Mouse (Mus musculus): ENCODE results near the gene Bglap3. TPM values are rescaled to one million over a fixed set of nuclear protein-coding genes. Genes with fewer than 3 reads are reported as not detected.
A peak's percentile ranks its signal among the peaks of the same experiment; 100 is the strongest.
"Not testable (repeated sequence)": the region's sequence is repeated elsewhere in the genome, so short reads cannot be mapped to it uniquely, and the experiment has no call there.

The Bglap3 gene
- total RNA-seq, 2 experiments from 2014 or later: 0.76 TPM; not detected in 1

- not testable (repeated sequence) for DNase-seq
These were observed 4.1 kb upstream of the Bglap3 start for GRCm38 (mm10) chr3:88376644-88377043.

- DNase-seq: not testable (repeated sequence)
These were observed 3.4 kb upstream of the Bglap3 start for GRCm38 (mm10) chr3:88375750-88376626.

DNA sequence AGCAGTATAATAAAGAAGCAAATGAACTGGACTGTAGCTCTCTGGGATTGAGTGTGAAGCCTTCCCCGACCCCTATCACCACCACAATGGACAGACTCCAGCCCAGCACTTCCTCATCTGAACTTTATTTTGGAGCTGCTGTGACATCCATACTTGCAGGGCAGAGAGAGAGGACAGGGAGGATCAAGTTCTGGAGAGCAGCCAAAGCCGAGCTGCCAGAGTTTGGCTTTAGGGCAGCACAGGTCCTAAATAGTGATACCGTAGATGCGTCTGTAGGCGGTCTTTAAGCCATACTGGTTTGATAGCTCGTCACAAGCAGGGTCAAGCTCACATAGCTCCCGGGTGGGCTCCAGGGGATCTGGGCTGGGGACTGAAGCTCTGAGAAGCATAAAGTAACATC lies 4.0 kb downstream of the Bglap3 start:
- DNase-seq: not testable (repeated sequence)

DNA sequence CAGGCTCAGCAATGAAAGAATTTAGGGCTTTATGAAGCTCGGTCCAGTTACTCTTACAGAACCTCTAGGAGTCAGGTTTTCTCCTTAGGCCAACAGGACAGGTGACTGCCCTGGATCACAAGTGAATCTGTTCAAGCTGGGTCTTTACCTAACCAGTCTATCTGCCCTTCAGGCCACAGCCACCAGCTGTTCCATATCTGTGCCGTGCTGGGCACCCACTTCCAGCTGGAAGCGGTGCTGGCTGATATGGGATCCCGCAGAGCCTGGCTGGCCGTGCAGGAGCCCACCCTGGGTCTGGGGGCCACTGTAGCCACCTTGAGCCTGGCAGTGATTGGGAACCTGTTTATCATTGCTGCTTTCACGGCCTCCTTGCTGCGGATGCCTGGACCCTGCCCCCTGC lies 5.0 kb downstream of the Bglap3 start:
- not testable (repeated sequence) for DNase-seq

DNA sequence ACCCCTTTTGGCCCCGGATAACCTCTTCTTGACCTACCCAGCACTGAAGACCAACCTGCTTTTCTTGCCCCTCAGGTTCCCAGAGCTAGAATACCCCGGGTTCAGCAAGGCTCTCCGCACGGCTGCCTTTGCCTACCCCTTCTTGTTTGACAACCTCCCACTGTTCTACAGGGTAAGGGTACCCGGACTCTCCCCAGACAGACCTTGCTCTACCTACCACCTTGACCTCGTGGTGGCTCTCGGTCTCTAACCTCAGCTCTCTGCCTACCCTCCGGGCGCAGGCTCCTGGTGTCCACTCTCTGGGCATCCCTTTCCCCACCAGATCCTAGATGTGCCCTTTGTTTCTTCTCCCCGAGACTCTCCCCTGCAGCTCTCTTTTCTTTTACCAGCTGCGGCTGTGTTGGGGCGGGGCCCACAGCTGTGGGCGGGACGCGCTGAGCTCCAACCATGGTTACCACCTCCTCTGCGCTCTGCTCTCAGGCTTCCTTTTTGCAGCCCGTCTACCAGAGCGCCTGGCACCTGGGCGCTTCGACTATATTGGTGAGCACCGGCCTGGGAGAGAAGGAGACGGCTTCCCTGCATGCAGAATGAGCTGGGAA lies 5.6 kb downstream of the Bglap3 start:
- peak; percentile 60 to 68 for DNase-seq

- DNase-seq: no peak
These were observed 6.7 kb downstream of the Bglap3 start for GRCm38 (mm10) chr3:88365705-88366361.

DNA sequence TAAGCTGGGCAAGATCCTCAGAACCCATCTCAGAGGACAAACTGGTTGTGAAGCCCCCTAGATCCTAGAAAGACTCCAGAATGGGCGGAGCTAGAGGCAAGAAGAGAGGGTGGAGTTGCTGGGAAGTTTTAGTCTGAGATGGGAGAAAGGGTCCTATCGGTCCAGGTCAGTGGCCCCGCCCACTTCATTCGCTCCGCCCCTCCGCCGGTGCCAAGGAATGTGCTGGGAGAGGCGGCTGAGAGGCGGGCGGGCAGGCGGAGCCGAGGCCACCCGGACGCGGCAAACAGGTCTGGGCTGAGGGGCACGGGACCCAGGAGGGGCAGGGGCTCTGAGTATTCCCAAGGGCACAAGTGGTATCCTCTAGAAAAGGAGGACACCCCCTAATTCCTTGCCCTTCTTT lies 8.2 kb downstream of the Bglap3 start, which contains the start of gene Paqr6:
Paqr6 (plus strand) TSS at position 248 of the 400 bp plus-strand sequence.
- DNase-seq: peak; percentile 53 to 69

- no peak for DNase-seq
These were observed 8.8 kb downstream of the Bglap3 start for GRCm38 (mm10) chr3:88363700-88364099.

DNA sequence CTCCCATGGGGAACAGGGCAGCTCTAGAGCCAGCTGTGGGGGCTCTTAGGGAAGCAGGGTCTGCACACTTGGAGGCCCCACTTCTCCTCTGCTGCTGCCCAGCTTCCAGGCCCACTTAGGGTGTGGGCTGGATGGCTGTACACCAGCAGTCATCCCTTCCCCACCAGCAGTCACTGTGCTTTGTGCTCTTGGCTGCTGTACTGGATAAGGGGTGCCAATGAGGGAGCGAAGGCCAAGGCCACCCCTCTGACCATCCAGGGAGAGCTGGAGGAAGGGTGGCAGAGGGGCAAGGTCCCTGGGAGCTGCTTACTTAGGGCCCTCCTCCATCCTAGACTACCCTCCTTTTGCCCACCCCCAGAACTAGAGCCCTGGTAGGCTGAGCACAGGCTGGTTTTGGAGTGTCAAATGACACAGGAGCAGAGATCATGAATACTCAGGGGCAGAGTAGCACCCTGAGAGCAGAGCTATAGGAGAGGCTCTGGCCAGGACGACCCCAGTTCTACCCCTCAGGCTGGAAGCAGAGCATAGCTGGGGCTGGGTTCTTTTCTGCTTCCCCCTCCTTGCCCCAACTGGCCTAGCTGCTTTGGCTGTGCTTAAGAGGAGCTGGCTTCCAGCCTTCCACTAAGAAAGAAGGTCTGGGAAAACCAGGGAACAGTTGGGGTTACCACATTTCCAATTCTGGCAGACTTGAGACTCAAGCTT lies 10.8 kb downstream of the Bglap3 start:
- DNase-seq: no peak

DNA sequence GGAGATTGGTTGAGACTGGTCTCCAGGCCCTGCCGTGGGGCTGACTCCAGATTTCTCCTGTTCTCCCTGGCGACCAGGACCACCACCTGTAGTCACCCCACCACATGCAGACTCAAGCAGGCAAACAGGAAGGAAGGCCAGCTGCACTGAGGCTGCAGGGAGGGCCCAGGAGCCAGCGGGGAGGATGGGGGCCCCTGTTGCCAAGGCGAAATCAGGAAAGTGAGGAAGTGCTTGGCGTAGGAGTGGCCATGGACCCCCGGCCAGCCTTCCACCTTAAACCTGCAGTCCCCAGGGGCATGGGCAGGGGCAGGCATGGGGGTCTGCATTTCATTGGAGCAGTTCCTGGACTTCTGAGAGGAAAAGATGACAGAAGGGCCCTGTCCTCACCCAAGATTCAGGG lies 11.4 kb downstream of the Bglap3 start:
- DNase-seq: no peak

GRCm38 (mm10) chr3:88359989-88360388 lies 12.6 kb downstream of the Bglap3 start:
- DNase-seq: no peak

GRCm38 (mm10) chr3:88359584-88359983 lies 13.0 kb downstream of the Bglap3 start:
- DNase-seq: no peak

GRCm38 (mm10) chr3:88354396-88355165 lies 18.0 kb downstream of the Bglap3 start:
- DNase-seq: peak; percentile 56 to 77

DNA sequence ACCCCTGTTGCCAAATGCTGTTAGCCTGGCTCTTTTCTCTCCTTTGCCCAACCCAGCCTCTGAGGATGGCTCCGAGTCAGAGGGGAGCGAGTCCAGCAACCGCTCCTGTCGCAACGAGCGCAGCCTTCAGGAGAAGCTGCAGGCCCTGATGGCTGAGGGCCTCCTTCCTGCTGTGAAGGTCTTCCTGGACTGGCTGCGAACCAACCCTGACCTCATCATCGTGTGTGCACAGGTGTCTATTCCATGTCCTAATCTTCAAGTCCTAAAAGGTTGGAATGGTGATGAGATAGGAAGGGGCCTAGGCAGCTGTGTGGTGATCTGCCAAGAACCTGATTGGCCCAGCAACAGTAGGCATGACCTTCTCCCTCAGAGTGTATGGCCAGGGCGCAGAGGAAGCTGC lies 19.6 kb downstream of the Bglap3 start:
- no peak for DNase-seq

GRCm38 (mm10) chr3:88350732-88351131 lies 21.8 kb downstream of the Bglap3 start:
- no peak for DNase-seq

- DNase-seq: no peak
These were observed 33.5 kb downstream of the Bglap3 start for GRCm38 (mm10) chr3:88339006-88339405.

DNA sequence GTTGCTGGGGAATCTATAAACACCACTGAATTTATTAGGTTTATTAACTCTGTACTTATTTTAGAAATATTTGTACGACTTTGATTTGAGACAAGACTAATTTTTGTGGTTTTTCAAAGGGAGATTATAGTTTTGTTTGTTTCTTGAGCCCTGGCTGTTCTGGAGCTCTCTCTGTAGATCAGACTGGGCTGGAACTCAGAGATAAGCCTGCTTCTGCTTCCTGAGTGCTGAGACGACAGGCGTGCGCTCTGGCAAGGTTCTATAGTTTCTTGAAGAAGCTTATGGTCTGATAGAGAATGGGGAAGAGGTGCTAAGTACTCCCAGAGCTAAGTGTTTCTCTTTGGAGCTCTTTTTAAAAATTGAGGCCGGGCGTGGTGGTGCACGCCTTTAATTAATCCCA lies 34.2 kb downstream of the Bglap3 start:
- DNase-seq: no peak

DNA sequence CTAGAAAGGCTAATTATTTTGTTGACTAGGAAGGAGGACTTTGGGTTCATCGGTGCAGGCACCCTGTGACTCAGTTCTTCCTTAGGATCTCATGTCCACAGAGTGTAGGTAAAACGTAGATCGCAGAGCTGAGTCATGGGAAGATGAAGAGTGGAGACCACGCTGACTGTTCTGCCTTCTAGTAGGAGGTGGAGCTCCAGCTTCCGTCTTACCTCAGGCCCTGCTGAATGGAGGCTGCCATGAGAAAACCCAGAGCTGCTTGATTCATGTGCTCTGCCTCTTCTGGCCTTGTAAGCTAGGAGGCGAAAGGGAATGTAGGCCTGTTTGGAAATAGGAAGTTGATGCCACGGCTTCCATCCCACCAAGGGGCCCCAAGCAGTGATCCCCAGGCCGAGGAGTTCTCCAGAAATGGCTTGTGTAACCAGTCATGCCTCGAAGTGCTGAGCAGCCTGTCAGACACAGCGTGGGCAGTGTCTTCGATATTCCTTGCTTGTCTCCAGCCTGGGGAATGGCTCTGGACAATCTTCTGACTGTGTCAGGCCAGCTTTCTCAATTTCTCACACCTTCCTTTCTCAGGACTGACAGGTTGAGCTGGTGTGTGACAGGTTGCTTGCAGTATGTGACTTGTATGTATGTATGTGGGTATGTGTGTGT lies 35.0 kb downstream of the Bglap3 start:
- DNase-seq: no peak

DNA sequence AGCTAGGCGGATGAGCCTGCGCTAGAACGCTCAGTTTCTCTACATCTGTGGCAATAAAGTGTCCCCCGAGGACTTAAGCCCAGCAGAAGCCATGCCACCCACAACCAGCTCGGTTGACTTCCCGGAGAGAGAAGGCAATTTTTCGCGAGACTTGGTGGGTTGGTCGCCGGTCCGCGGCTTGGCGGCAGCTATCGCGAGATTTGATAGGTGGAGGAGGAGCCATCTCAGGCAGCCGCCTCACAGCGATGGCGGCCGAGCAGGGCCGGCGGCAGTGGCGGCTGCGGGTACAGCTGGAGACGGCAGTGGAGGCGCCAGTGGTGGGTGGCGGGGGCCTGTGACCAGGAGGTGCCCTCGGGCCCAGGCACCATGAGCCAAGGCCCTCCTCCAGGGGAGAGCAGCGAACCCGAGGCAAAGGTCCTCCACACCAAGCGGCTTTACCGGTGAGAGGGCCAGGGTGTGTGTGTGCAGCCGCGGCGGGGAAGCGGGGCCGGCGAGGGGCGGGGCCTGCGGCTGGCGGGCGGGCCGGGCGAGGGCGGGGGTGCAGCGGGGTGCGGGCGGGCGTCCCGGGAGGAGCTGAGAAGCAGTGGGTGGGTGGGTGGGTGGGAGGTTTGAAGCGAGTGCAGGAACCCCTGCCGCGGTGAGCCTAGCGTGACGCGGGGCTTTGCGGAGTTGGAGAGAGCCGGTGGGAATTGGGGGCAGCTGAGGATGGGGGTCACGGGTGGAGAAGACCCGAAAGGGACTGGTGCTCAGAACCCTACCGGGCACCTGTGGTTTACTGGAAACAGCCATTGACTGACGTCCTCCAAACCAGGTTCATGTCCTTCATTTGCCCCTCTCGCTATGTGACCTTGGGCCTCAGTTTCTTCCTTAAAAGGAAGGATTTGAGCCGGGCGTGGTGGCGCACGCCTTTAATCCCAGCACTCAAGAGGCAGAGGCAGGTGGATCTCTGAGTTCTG lies 36.2 kb downstream of the Bglap3 start, which contains the start of the genes Tmem79 and Smg5:
Tmem79 (minus strand) TSS at position 91 of the 956 bp plus-strand sequence.
Smg5 (plus strand) TSS at position 203 of the 956 bp plus-strand sequence.
- peak; percentile 97 for DNase-seq
